ENCODE assay signal across 7 mouse cellular contexts in genomic region chr8:117258576-117259040, GRCm38 (mm10). TPM values are rescaled to one million over a fixed set of nuclear protein-coding genes. Genes with fewer than 3 reads are reported as not detected.
DNase-seq lines count a peak whose midpoint lies in the region; ATAC-seq lines count a peak whose summit lies in the region.

No protein-coding gene starts in this region.

- no peak for ATAC-seq in forebrain, embryonic 12.5 days (ENCODE audit: low FRiP score)
- 0 out of 2 replicates have a peak, but pooled peaks have one; percentile 5 for ATAC-seq in limb, embryonic 12.5 days (ENCODE audit: insufficient number of reproducible peaks, insufficient read depth, low FRiP score, low TSS enrichment, low read depth)
- no peak for ATAC-seq in stomach, embryonic 16.5 days (ENCODE audit: insufficient read depth, low FRiP score)
- ATAC-seq in CD4-positive, CD25-positive, alpha-beta regulatory T cell, adult 4 months = no peak

- no peaks in the 10 kb centered on the region for H3K27me3 ChIP-seq in forebrain, embryonic 12.5 days
- no peaks in the 10 kb centered on the region for H3K27me3 ChIP-seq in limb, embryonic 12.5 days
- no peaks in the 10 kb centered on the region for H3K27me3 ChIP-seq in stomach, embryonic 16.5 days (ENCODE audit: control insufficient read depth, insufficient read depth, low read length)

- H3K4me2 ChIP-seq in forebrain, embryonic 12.5 days = peak overlapping the region; percentile 75
- H3K4me2 ChIP-seq in limb, embryonic 12.5 days = peak overlapping the region; percentile 86
- peak overlapping the region; percentile 77 for H3K4me2 ChIP-seq in stomach, embryonic 16.5 days (ENCODE audit: low read depth, low read length)

- 59% methylated on average over 6 of the region's 6 CpGs for WGBS in forebrain, embryonic 12.5 days
- WGBS in limb, embryonic 12.5 days = 47% methylated on average over 6 of the region's 6 CpGs
- WGBS in stomach, embryonic 16.5 days = 23% methylated on average over 6 of the region's 6 CpGs

- peak overlapping the region; percentile 91 for H3K4me3 ChIP-seq in forebrain, embryonic 12.5 days (replicated peaks)
- H3K4me3 ChIP-seq in limb, embryonic 12.5 days (replicated peaks) = peak overlapping the region; percentile 89
- H3K4me3 ChIP-seq in stomach, embryonic 16.5 days (replicated peaks; ENCODE audit: low read length) = peak overlapping the region; percentile 90

- H3K9ac ChIP-seq in forebrain, embryonic 12.5 days = peak overlapping the region; percentile 95
- peak overlapping the region; percentile 65 for H3K9ac ChIP-seq in limb, embryonic 12.5 days (replicated peaks)
- H3K9ac ChIP-seq in stomach, embryonic 16.5 days (ENCODE audit: low read length) = peak overlapping the region; percentile 97

- H3K36me3 ChIP-seq in forebrain, embryonic 12.5 days (replicated peaks) = no peaks in the 10 kb centered on the region
- H3K36me3 ChIP-seq in limb, embryonic 12.5 days = no peaks in the 10 kb centered on the region
- H3K36me3 ChIP-seq in stomach, embryonic 16.5 days (ENCODE audit: control insufficient read depth, insufficient read depth, low read length) = no peaks in the 10 kb centered on the region

- DNase-seq in thymus, postnatal 25 days = peak; percentile 22
- no peak for DNase-seq in thymus, postnatal 0 days (ENCODE audit: low spot score)
- DNase-seq in gastrocnemius, postnatal 4 days (ENCODE audit: low spot score in 2 of 2) = no peak

- no peaks in the 10 kb centered on the region for H3K9me3 ChIP-seq in forebrain, embryonic 12.5 days
- no peaks in the 10 kb centered on the region for H3K9me3 ChIP-seq in limb, embryonic 12.5 days
- no peaks in the 10 kb centered on the region for H3K9me3 ChIP-seq in stomach, embryonic 16.5 days (replicated peaks; ENCODE audit: control insufficient read depth, low read length)

- peaks cover 56% of the 10 kb centered on the region for H3K4me1 ChIP-seq in forebrain, embryonic 12.5 days
- H3K4me1 ChIP-seq in limb, embryonic 12.5 days (replicated peaks) = peaks cover 47% of the 10 kb centered on the region
- H3K4me1 ChIP-seq in stomach, embryonic 16.5 days (ENCODE audit: control insufficient read depth, insufficient read depth, low read length) = peaks cover 51% of the 10 kb centered on the region

- H3K27ac ChIP-seq in forebrain, embryonic 12.5 days = peak overlapping the region; percentile 82
- peak overlapping the region; percentile 89 for H3K27ac ChIP-seq in limb, embryonic 12.5 days
- peak overlapping the region; percentile 79 for H3K27ac ChIP-seq in stomach, embryonic 16.5 days (ENCODE audit: low read length)

RNA-seq across cellular contexts. Expression of gene Cmip, which starts 1.7 kb away (rescaled TPM):
- polyA plus RNA-seq in thymus, postnatal 0 days (2015; fragmentation: Nextera tagmentation; extraction: Ambion mirVana) = 31.9 and 39.9 TPM in 2 replicates
- polyA plus RNA-seq in forebrain, embryonic 12.5 days (2016; fragmentation: Nextera tagmentation; extraction: Ambion mirVana) = 28.3 and 30.5 TPM in 2 replicates
- 10.1 and 20.8 TPM in 2 replicates for polyA plus RNA-seq in limb, embryonic 12.5 days (2016; fragmentation: Nextera tagmentation; extraction: Ambion mirVana)
- polyA plus RNA-seq in stomach, embryonic 16.5 days (2015; fragmentation: Nextera tagmentation; extraction: Ambion mirVana) = 13.7 and 14.2 TPM in 2 replicates
- polyA plus RNA-seq in CD4-positive, CD25-positive, alpha-beta regulatory T cell, adult 4 months (2017; shearing (Covaris generic)) = 10 to 100 TPM; 28.6 to 31.0 TPM
- 10 to 100 TPM; 39.1 to 40.7 TPM for total RNA-seq in gastrocnemius, postnatal 4 days (2021)
